Mouse (Mus musculus): Measurements from ENCODE around the gene Kansl1.

- no peak for TF ChIP-seq EP300 (IDR thresholded peaks at IDR 0.05; ENCODE audit: low read depth)
- TF ChIP-seq CTCF (IDR thresholded peaks at IDR 0.05; ENCODE audit: low read depth): no peak
Observed at GRCm38 (mm10) chr11:104435141-104435540, 33.5 kb downstream of the Kansl1 start.

All from liver, postnatal 0 days (tissue).